Mouse (Mus musculus): ENCODE results near the gene Calr.
"Not testable (repeated sequence)": the region's sequence is repeated elsewhere in the genome, so short reads cannot be mapped to it uniquely, and the experiment has no call there.

The Calr gene

DNA sequence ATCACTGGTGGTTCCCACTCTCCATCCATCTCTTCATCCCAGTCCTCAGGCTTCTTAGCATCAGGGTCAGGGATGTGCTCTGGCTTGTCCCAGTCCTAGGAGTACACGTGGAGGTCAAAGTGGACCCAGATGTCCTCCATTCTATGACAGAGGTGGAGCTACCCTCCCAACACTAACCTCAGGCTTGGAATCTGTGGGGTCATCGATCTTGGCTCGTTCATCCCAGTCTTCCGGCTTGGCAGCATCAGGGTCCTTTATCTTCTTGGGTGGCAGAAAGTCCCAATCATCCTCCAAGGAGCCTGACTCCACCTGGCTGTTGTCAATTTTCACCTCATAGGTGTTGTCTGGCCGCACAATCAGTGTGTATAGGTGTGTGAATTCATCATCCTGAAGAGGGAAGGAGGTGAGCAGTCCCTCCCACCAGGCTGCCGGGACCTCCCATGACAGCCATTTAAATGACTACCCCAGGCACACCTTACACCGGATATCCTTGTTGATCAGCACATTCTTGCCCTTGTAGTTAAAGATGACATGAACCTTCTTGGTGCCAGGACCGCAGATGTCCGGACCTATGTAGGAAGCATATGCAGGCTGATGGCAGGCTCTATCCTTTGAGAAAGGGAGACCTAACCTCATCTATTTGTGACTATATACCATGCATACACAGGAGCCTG, 2.2 kb downstream of the Calr start:
- DNase-seq (ENCODE audit: low read depth), result no peak

DNA sequence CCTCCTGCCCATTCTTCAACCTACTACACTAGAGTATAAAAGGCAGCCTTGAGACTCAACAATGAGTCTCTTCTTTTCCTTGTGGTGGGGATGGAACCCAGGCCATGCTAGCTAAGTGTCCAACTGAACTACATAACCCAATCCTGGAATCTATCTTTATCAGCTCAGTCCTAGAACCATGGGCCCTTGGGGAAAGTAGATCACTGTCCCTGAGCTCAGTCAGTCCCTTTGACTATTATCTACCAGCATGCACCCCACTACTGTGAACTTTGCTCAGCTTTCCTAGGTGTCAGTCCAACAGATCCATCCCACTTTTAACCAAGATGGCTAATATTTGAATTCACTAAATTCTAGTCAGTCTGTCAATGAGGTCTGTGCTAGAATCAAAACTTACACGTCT, 5.2 kb downstream of the Calr start:
- DNase-seq (ENCODE audit: low read depth), result no peak

DNA sequence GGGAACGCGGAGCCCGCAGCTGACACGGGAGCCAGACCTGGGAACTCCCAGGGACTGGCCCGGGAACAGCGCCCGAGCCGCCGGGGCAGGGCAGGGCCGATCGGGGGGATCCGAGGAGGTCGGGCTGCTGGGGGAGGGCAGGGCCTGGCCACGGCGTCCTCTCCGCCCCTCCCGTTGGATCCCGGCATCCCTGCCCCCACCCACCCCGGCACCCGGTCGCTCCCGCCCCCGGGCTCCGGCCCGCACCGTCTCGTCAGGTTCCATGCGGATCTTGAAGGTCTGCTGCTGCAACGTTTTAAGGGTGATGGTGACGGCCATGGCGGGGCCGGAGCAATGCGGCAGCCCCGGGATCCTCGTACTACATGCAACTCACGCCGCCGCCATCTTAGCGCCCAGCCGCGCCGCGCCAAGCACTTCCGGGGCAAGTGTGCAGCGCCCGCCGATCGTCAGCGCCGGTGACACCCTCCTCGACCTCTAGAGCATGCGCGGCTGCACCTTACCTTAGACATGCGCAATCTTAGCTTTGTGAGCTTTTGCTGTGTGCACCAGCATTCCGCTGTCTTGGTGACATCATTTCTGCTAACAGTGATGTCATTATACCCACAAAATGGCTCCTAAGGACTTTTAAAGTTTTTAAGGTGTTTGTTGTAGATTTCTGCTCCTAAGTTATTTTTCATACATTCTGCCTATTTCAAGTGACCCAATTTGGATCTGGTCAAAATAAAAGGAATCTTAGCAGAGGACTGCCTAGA, 6.3 kb downstream of the Calr start, which contains the start of gene Rad23a:
Gene Rad23a, minus strand, starts transcription at position 418 of the 752 bp plus-strand sequence.
- peak; percentile 90 for DNase-seq (ENCODE audit: low read depth)

DNA sequence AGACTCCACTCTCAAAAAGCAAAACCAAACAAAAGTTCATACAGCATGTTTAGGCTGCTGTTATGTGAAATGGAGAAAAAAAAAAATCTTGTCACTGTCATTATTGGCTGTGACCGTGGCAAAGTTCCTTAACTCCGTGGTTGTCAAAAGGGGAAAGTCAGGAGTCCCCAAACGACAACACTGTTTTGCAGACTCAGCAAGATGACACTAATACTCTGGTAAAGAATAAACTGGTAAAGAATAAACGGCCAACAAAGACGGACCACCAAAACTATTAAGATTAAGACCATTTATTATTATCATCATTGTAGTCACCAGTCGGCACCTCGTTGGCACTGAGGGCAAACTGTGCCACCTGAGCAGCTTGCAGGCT, 6.9 kb downstream of the Calr start:
- no peak for DNase-seq (ENCODE audit: low read depth)

DNA sequence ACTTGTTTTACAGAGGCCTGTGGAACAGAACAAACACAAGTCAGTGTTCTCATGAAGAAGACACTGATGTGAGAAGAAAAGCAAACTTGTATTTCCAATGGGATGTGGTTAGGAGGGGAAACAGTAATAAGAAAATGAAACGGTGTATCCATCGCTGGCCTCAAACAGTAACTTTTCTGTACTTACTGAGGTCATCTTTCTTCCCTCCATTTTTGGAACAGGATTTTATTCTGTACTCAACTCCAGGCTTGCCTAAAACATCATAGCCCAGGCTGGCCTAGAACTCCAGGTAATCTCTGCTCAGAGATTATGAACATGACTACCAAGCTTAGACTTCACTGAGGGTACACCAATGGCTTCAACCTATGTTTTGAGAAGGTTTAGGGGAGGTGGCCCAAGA, 7.3 kb downstream of the Calr start:
- DNase-seq (ENCODE audit: low read depth), result no peak

DNA sequence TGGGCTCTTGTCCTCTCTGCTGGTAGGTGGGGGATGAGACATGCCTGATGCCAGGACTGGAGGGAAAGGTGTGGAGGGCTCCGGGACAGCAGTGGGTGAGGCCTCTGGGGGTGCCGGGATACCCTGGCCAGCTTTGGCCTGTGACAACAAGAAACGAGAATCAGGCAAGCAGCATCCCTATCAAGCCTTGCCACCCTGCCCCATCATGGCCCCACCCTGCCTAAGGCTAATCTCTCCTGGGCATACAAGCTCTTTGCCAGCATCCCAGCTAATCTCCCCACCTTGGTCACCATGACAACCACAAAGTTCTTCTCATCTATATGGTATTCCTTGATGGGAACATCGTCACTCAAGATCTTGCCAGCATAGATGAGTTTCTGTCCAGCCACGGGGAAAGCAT, 8.2 kb downstream of the Calr start:
- no peak for DNase-seq (ENCODE audit: low read depth)

DNA sequence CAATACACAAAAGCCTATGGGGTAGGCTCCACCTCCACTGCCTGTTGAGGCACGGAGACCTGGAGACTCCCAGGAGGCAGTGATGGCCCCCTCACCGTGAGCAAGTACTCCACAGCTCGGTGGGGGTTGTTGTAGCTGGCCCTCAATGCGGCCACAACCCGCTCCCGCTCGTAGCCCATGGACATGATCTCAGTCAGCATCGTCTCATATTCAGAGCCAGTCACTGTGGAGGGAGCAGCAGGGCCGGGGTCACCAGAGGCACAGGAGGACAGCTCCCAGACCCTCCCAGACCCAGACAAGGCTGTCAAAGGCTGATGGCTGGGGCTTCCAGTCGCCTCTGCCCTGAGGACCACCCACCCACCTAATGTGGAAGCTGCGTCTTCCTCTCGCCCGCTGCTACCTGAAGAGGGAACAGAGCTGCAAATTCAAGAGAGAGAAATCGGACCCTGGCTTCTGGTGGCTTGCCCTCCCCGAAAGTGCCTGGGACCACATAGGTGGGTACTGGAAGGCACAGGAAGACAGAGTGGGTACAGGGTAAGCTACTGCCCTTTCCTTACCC, 8.7 kb downstream of the Calr start:
- no peak for DNase-seq (ENCODE audit: low read depth)

DNA sequence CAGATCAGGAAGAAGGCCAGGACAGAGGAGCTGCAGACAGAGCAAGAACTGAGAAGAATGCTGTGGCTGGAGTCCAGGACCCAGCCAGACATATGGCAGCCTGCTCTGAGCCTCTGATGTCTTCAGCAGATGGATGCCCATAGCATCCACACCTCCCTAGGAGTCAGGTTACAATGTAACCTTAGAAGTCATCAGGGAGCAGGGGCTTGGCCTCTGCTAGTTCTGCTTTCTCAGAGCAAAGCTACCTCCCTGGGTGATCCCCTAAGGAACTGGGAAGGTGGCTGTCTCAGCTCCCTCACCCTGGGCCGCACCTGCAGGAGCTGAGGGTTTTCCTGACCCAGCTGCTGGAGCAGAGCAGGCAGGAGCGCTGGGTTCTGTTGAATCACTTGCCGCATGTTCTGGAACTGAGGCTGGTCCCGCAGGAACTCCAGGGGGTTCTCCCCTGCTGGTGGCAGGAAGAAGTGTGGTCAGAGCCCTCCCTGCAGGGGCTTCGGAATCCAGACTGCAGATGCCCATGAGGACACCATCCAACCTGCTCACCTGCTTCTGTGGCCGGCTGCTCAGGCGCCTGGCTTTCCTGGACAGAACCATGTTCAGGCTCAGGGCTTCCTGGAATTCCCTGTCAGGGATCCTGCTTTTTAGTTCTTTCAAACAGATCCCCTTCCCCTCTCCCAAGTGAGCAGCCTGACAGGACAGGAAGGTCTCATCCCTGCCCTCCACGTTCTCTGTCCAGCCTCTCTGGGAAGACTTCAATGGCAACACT, 9.4 kb downstream of the Calr start:
- no peak for DNase-seq (ENCODE audit: low read depth)

DNA sequence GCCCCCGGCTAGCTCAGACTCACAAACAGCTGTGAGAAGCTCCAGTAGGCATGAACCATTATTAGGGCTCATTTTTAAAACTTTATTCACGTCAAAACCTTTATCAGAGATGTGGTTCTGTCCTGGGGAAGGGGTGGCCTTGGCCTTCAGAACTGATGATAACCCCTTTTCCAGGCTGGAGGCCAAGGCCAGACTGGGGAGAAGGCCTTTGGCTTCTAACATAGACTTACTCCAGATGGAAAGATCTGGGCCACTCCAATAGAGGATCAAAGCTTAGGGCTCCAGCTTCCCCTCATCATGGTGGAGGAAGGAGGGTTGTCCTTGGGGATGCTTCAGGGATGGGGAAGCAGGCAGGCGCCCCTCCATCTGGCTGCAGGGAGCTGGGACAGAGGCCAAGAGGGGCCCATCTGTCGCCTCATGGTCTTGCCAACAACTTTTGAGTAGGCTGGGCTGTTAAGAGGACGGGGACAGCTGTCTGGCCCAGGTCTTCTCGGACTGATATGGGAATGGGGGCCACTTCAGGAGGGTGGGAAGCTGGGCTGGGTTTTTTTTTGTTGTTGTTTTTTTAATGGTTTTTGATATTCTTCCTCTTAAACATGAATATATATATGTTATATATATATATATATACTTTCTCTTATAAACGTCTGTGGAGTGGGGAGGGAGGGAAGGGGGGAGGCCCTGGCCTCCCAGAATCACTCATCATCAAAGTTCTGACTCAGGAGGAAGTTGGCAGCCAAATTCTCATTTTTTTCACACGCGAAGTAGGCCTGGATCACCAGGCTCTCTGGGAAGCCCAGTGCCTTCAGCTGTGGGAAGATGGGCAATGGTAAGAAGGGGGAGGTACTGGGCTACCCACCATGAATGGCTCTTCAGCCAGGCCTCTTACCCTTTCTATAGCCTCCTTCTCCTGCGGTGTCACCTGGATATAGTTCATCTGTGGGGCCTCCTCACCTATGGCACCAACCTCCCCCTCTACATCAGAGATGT, 11.6 kb downstream of the Calr start:
- DNase-seq (ENCODE audit: low read depth), result no peak

DNA sequence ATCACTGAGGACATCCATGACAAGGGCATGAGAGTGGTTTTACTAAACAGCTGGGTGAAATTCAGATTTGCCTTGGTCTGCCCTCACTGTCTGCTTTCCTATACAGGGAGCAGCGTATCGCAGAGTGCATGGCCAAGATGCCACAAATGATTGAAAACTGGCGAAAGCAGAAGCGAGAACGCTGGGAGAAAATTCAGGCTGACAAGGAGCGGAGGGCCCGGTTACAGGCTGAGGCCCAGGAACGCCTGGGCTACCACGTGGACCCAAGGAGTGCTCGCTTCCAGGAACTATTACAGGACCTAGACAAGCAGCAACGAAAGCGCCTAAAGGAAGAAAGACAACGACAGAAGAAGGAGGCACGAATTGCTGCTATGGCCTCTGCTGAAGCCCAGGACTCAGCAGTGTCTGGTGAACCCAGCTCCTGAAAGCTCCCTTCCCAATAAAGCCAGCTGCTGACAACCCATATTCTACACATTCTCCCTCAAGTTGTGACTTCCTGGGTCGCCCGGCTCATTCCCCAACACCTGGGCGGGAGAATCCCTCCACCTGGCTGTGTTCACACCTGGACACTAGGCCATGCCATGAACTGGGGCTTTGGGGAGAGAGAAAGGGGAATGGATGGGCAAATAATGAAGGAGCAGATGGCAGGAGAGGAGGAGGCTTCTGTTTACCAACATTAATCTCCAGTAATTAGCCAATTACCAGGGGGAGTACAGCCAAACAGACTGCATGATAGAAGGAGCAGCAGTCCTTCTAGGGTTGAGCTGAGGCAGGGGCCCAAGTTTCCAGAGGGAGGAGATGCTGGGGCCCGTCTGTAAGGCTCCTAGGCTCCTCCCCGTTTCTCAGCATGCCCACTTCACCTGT, 12.5 kb downstream of the Calr start:
- no peak for DNase-seq (ENCODE audit: low read depth)

DNA sequence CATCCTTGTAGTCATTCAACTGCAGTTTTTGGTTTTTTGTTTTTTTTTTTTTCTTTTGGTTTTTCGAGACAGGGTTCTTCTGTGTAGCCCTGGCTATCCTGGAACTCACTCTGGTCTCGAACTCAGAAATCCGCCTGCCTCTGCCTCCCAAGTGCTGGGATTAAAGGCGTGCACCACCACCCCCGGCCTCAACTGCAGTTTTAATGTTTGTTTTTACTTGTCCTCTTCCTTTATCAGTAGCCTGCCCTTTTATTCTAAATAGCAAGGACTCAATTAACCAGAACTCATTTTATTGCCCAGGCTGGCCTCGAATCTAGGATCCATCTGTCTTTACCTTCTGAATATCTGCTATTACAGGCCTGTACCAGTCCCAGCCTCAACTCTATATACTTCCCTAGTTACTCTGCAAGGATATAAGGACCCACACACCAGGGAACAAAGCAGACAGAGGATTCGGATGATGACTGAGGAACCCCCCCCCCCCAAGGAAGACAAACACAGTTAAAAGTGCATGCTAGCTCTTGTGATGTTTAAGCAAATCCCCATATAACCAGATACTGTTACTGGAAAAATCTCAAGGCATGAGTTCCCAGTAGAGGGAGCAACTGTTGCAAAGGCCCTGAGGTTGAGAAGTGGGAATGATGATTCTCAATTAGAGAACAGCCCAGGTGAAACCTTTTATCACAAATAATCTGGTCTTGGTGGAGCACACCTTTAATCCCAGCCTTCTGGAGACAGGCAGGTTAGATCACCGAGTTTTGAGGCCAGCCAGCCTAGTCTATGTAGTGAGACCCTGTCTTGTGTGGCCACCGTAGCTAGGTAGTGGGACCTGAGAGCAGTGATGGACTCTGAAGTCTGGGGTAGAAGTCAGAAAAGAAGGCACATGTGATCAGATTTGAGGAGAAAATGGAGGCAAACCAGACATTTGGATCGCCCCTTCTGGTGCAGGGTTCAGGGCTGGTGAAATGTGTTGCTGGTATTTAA, 13.7 kb downstream of the Calr start:
- no peak for DNase-seq (ENCODE audit: low read depth)

DNA sequence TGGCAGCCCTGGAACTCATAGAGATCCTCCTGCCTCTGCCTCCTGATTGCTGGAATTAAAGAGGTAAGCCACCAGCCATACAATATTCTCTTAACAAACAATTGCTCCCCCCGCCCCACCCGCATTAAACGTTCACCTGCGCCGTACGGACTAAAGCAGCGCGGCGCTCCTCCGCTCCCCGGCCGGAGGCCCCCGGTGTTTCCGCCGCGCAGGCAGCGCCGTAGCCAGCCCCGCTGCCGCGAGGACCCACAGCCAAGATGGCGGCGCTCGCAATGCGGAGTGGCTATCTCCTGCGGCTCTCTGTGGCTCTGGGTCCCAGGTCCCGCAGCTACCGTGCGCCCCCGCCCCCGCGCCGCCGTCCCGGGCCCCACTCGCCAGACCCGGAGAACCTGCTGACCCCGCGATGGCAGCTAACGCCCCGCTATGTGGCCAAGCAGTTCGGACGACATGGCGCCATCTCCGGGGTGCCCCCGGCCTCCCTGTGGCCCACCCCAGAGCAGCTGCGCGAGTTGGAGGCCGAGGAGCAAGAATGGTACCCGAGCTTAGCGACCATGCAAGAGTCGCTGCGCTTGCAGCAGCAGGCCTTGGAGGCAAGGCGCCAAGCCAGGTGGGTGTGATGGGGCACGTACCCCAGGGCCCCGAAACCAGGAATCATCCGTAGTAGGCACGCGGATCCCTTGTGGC, 14.6 kb downstream of the Calr start:
- no peak for DNase-seq (ENCODE audit: low read depth)

DNA sequence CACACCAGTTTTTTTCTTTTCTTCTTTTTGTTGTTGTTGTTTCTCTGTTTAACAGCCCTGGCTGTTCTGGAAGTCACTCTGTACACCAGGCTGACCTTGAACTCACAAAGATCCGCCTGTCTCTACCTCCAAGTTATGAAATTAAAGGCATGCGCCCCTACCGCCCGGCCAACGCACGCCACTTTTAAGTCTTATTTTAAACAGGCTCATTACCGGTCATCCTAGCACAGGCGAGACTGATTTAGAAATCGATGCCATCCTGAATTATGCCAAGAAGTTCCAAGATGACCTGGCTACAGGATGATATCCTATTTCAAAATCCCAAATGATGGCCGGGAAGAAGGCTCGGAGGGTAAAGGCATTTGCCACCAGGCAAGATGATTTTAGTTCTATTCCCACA, 15.2 kb downstream of the Calr start, which contains the start of gene Gadd45gip1:
Gene Gadd45gip1, plus strand, starts transcription at position 33 of the 400 bp plus-strand sequence.
- DNase-seq (ENCODE audit: low read depth), result no peak

DNA sequence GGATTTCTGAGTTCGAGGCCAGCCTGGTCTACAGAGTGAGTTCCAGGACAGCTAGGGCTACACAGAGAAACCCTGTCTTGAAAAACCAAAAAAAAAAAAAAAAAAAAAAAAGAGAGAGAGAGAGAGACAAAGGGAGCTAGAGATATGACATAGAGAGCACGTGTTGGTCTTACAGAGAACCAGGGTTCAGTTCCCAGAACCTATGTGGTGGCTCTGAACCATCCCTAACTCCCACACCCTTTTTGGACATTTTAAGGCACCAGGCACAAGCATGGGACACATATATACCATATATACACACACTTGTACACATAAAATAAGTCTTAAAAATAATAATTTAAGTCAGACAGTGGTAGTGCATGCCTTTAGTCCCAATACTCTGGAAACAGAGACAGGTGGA, 20.2 kb downstream of the Calr start:
- DNase-seq (ENCODE audit: low read depth), result not testable (repeated sequence)

DNA sequence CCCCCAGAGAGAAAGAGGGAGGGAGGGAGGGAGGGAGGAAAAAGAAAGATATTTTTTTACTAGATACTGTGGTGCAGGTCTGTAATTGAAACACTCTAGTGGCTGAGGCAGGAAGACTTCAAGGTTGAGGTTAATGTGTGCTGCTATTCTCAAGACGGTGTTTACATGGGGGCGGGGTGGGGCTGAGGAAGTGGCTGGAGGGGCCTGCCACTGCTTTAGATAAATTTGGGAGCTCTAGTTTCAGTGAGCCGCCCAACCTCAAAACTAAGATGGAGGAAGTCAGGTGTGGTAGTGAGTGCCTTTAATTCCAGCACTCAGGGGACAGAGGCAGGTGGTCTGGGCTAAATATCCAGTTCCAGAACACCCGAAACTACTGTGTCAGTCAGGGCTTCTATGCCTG, 21.1 kb downstream of the Calr start:
- DNase-seq (ENCODE audit: low read depth), result no peak

DNA sequence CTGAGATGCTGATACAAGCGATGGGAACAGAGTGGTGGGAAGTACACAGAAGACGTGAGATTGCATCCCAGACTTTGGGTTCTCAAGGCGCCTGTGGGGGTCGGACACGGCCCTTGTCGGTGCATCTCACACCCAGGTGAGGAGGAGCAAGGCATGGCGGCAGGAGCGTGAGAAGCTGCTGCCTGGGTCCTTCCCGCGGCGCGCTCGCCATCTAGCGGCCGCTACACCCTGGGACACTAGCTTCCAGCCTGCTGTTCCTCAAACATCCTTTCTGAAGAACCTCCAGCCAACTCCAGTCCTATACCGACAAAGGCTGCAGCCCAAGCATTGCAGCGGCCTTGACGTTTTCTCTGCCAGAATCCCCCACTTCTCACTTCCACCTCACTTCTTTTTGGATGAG, 23.1 kb downstream of the Calr start:
- DNase-seq (ENCODE audit: low read depth), result peak; percentile 77

DNA sequence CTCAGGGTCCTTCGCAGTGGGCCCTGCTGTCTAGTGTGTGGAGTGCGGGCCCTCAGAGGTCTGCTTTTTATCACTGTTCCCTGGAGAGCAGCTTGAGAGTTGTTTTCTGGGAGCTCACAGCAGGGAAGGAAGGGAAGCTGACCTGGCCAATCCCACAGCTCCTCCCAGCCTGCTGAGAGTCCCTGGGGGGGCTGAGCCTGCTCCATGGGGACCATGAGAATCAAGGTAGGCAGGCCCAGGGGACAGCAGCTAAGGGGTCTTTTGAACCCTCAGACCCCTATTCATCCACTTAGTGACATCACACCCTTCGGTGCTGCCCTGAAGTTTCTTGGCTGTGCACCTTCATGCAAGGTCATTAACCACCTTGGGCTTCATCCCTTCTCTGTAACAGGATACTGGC, 24.0 kb downstream of the Calr start, which contains the start of gene Dand5:
Gene Dand5, minus strand, starts transcription at position 101 of the 400 bp plus-strand sequence.
- no peak for DNase-seq (ENCODE audit: low read depth)

DNA sequence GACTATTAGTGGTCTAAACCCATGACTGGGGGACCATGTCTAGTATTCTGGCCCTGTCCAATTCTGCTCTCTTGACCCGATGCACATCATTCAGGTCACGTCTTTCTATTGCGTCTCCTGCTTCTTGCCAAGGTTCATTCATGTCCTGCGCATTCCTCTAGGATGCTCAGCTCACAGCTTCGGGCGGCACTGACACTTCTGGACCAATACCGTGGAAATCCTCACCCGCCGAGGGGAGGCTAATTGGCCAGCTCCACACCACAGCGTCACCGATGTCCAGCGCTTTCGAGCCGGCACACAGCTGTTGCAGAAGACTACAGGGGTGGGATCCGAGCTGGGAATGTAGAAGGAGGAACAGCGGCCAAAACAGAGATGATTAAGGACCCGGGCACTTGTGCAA, 30.6 kb downstream of the Calr start:
- DNase-seq (ENCODE audit: low read depth), result no peak

Data from fibroblast of lung, adult 2 months (primary cell).